Mouse (Mus musculus): ENCODE measurements at regions not wholly inside any gene's neighbourhood (a gene's known extent, or its start where the extent isn't known, plus 50 kb on each side); places are given as distances from the start of the nearest gene placed in this dataset.
A peak's percentile ranks its signal among the peaks of the same experiment; 100 is the strongest.

GRCm38 (mm10) chr10:103958183-103958582, 184.6 kb upstream of the Gm21293 start:
- Histone ChIP-seq H3K4me1 (ENCODE audit: control insufficient read depth, insufficient read depth, low read length) (no peaks in the 10 kb centered on the region), H3K27me3 (ENCODE audit: control insufficient read depth, insufficient read depth, low read length) (no peaks in the 10 kb centered on the region), H3K79me2 (replicated peaks; ENCODE audit: control insufficient read depth, insufficient read depth, low read length) (no peaks in the 10 kb centered on the region), H3K36me3 (ENCODE audit: control insufficient read depth, insufficient read depth, low read length) (no peaks in the 10 kb centered on the region), H3K9ac (ENCODE audit: low read depth, low read length) (no peak overlapping the region), H3K4me3 (no peak overlapping the region), H3K27ac (no peak overlapping the region)
- WGBS = 44% methylated on average over 4 of the region's 4 CpGs
- TF ChIP-seq EP300 (IDR thresholded peaks at IDR 0.05; ENCODE audit: insufficient read depth, low read depth, low read length) = no peak
- no peak for TF ChIP-seq POLR2A (IDR thresholded peaks at IDR 0.05; ENCODE audit: insufficient read depth, low read depth, low read length)
- no peak for TF ChIP-seq CTCF (IDR thresholded peaks at IDR 0.05)
- no peak for DNase-seq
- intact Hi-C loops (cut with DNase I) = no loop called here

GRCm38 (mm10) chr10:103976059-103976458, 166.7 kb upstream of the Gm21293 start:
- Histone ChIP-seq H3K4me1 (ENCODE audit: control insufficient read depth, insufficient read depth, low read length) (no peaks in the 10 kb centered on the region), H3K36me3 (ENCODE audit: control insufficient read depth, insufficient read depth, low read length) (no peaks in the 10 kb centered on the region), H3K27me3 (ENCODE audit: control insufficient read depth, insufficient read depth, low read length) (no peaks in the 10 kb centered on the region), H3K79me2 (replicated peaks; ENCODE audit: control insufficient read depth, insufficient read depth, low read length) (no peaks in the 10 kb centered on the region), H3K9ac (ENCODE audit: low read depth, low read length) (no peak overlapping the region), H3K27ac (no peak overlapping the region), H3K4me3 (no peak overlapping the region)
- TF ChIP-seq POLR2A (IDR thresholded peaks at IDR 0.05; ENCODE audit: insufficient read depth, low read depth, low read length) = no peak
- TF ChIP-seq EP300 (IDR thresholded peaks at IDR 0.05; ENCODE audit: insufficient read depth, low read depth, low read length) = no peak
- TF ChIP-seq CTCF (IDR thresholded peaks at IDR 0.05) = no peak
- no peak for DNase-seq
- intact Hi-C loops (cut with DNase I) = no loop called here
- 87% methylated on average over 6 of the region's 6 CpGs for WGBS

DNA sequence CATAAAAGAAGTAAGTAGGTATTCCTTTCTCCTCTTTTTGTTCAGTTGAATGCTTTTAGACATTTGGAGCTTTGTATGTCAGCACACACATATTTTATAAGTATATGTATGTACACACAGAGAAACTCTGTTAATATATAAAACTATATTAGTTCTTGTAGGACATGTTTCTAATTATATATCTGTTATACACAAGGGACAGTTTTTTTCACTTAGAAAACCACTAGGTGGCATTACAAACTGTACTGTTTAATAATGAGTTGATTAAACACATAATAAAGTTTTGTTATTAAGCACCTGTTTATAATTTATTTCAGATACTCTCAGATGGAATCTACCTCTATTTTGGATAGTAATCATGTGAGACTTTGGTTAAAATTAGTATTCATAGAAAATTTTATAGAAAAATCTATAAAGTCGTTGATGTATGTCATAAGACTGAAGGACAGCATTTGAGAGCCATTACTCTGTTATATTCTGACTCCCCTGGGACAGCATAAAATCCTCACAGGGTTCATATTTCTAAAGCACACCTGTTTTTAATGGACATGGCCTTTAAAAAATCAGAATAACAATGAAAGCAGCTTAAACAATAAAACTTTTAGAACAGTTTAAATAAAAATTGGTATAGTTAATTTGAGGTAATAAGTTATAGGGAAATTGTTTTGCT, 158.4 kb upstream of the Gm21293 start:
- no peak overlapping the region for H3K27ac ChIP-seq
- no peaks in the 10 kb centered on the region for H3K27me3 ChIP-seq (ENCODE audit: control insufficient read depth, insufficient read depth, low read length)
- H3K4me3 ChIP-seq = no peak overlapping the region
- H3K79me2 ChIP-seq (replicated peaks; ENCODE audit: control insufficient read depth, insufficient read depth, low read length) = no peaks in the 10 kb centered on the region
- H3K36me3 ChIP-seq (ENCODE audit: control insufficient read depth, insufficient read depth, low read length) = no peaks in the 10 kb centered on the region
- no peak for DNase-seq
- no peak for TF ChIP-seq EP300 (IDR thresholded peaks at IDR 0.05; ENCODE audit: insufficient read depth, low read depth, low read length)
- TF ChIP-seq CTCF (IDR thresholded peaks at IDR 0.05) = peak; percentile 54
- H3K9ac ChIP-seq (ENCODE audit: low read depth, low read length) = no peak overlapping the region
- no peaks in the 10 kb centered on the region for H3K4me1 ChIP-seq (ENCODE audit: control insufficient read depth, insufficient read depth, low read length)
- 61% methylated on average over 1 of the region's 1 CpGs for WGBS
- intact Hi-C loops (cut with DNase I) = loop anchor here (5.0 to 10.0 kb wide), 3 partner anchors 1593 to 1790 kb away; no protein-coding TSS in a partner anchor

- no peaks in the 10 kb centered on the region for H3K4me1 ChIP-seq (ENCODE audit: control insufficient read depth, insufficient read depth, low read length)
- no peak for DNase-seq
- no peaks in the 10 kb centered on the region for H3K79me2 ChIP-seq (replicated peaks; ENCODE audit: control insufficient read depth, insufficient read depth, low read length)
- TF ChIP-seq CTCF (IDR thresholded peaks at IDR 0.05) = no peak
- no peak for TF ChIP-seq POLR2A (IDR thresholded peaks at IDR 0.05; ENCODE audit: insufficient read depth, low read depth, low read length)
- TF ChIP-seq EP300 (IDR thresholded peaks at IDR 0.05; ENCODE audit: insufficient read depth, low read depth, low read length) = no peak
- H3K27ac ChIP-seq = no peak overlapping the region
- H3K36me3 ChIP-seq (ENCODE audit: control insufficient read depth, insufficient read depth, low read length) = no peaks in the 10 kb centered on the region
- H3K9ac ChIP-seq (ENCODE audit: low read depth, low read length) = no peak overlapping the region
- no peak overlapping the region for H3K4me3 ChIP-seq
- intact Hi-C loops (cut with DNase I) = no loop called here
- H3K27me3 ChIP-seq (ENCODE audit: control insufficient read depth, insufficient read depth, low read length) = no peaks in the 10 kb centered on the region
These were observed 123.2 kb upstream of the Gm21293 start for GRCm38 (mm10) chr10:104019540-104019939.

DNA sequence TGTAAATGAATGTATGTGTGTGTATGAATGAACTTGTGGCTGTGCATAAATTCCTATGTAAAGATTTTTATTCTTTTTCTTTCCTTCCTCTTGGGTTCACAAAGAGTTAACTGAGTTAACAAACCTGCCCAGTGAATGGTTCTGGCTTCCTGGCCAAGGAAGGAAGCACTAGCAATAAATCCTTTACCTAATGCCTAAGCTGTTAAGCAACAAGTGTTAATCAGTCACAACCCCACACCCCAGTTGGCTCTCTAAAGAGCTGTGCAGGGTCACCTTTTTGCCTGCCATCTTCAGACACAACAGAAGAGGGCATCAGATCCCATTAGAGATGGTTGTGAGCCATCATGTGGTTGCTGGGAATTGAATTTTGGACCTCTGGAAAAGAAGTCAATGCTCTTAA, 121.2 kb upstream of the Gm21293 start:
- DNase-seq = no peak
- no peaks in the 10 kb centered on the region for H3K79me2 ChIP-seq (replicated peaks; ENCODE audit: control insufficient read depth, insufficient read depth, low read length)
- no peak for TF ChIP-seq EP300 (IDR thresholded peaks at IDR 0.05; ENCODE audit: insufficient read depth, low read depth, low read length)
- TF ChIP-seq CTCF (IDR thresholded peaks at IDR 0.05) = no peak
- TF ChIP-seq POLR2A (IDR thresholded peaks at IDR 0.05; ENCODE audit: insufficient read depth, low read depth, low read length) = no peak
- no peaks in the 10 kb centered on the region for H3K27me3 ChIP-seq (ENCODE audit: control insufficient read depth, insufficient read depth, low read length)
- intact Hi-C loops (cut with DNase I) = no loop called here
- no peak overlapping the region for H3K4me3 ChIP-seq
- no peak overlapping the region for H3K27ac ChIP-seq
- no peaks in the 10 kb centered on the region for H3K4me1 ChIP-seq (ENCODE audit: control insufficient read depth, insufficient read depth, low read length)
- no peaks in the 10 kb centered on the region for H3K36me3 ChIP-seq (ENCODE audit: control insufficient read depth, insufficient read depth, low read length)
- H3K9ac ChIP-seq (ENCODE audit: low read depth, low read length) = no peak overlapping the region

DNA sequence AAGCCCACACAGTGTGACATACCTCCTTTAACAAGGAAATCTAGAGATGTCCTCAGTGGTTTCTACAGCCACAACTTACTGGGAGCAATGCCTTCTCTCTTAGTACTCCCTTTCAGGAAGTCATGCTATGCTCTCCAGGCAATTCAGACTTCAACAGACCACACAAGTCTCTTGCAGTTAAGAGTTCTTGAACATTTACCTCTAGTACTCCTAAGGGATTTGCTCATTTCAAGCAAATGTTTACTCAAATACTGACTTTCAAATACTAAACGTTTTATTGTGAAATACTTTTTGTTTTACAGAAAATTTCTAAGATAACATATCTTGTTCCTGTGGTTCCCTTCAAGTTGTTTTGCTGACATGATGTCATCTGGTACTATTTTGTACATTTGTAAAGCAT, 114.6 kb upstream of the Gm21293 start:
- no peak overlapping the region for H3K9ac ChIP-seq (ENCODE audit: low read depth, low read length)
- TF ChIP-seq CTCF (IDR thresholded peaks at IDR 0.05) (no peak), POLR2A (IDR thresholded peaks at IDR 0.05; ENCODE audit: insufficient read depth, low read depth, low read length) (no peak), EP300 (IDR thresholded peaks at IDR 0.05; ENCODE audit: insufficient read depth, low read depth, low read length) (no peak)
- intact Hi-C loops (cut with DNase I) = no loop called here
- H3K4me3 ChIP-seq = no peak overlapping the region
- no peak for DNase-seq
- no peaks in the 10 kb centered on the region for H3K79me2 ChIP-seq (replicated peaks; ENCODE audit: control insufficient read depth, insufficient read depth, low read length)
- 15% methylated on average over 1 of the region's 1 CpGs for WGBS
- H3K27ac ChIP-seq = no peak overlapping the region
- H3K27me3 ChIP-seq (ENCODE audit: control insufficient read depth, insufficient read depth, low read length) = no peaks in the 10 kb centered on the region
- H3K4me1 ChIP-seq (ENCODE audit: control insufficient read depth, insufficient read depth, low read length) = no peaks in the 10 kb centered on the region
- H3K36me3 ChIP-seq (ENCODE audit: control insufficient read depth, insufficient read depth, low read length) = no peaks in the 10 kb centered on the region

Data from heart, adult 2 months (tissue).